Mouse (Mus musculus) G1E (cell line): Measurements from ENCODE around the gene Ern1.

Source experiments
- CTCF ChIP-seq: IDR thresholded peaks from 2 replicates; pipeline ENCODE4 v1.5.1; 2012; ENCODE audit warnings: low read depth, low read length, inconsistent platforms, mixed read lengths
- GATA1 ChIP-seq: IDR thresholded peaks from 2 replicates; pipeline ENCODE4 v1.6.1; 2012; ENCODE audit warnings: borderline replicate concordance, low read length, inconsistent platforms, mixed read lengths
- POLR2AphosphoS5 ChIP-seq: IDR thresholded peaks from 2 replicates; pipeline ENCODE4 v1.6.1; 2012; ENCODE audit warnings: low read depth, low read length, inconsistent platforms; ENCODE audit not compliant: insufficient replicate concordance
- TAL1 ChIP-seq: conservative IDR thresholded peaks from 2 replicates; pipeline ENCODE4 v1.6.1; 2012; ENCODE audit warnings: low read depth, low read length, inconsistent platforms, mixed read lengths

DNA sequence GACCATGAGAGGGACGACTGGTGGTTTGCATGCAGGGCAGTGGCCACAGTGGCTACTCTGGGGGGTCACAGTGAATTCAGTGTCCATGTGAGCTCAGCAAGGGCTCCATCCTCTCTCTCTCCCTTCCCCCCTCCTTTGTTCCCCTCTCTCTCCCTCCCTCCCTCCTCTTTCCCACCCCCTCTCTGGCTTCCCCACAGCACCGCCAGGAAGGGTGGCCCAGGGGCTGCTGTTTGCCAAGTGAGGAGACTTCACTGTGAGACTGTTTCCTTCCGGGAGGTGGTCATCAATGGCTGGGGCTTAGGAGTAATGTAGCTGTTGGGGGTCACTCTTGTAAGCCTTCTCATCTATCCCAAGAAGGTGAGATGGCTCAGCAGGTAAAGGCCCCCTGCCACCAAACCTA is 32.8 kb upstream of the Ern1 start:
- TF ChIP-seq CTCF (no peak), TAL1 (no peak), POLR2AphosphoS5 (no peak), GATA1 (no peak)
